Mouse (Mus musculus): Measurements from ENCODE around the gene Gata3. TPM values are rescaled to one million over a fixed set of nuclear protein-coding genes. Genes with fewer than 3 reads are reported as not detected.

The Gata3 gene
- polyA plus RNA-seq, 1 experiment from 2014 or later: 14.2 TPM

DNA sequence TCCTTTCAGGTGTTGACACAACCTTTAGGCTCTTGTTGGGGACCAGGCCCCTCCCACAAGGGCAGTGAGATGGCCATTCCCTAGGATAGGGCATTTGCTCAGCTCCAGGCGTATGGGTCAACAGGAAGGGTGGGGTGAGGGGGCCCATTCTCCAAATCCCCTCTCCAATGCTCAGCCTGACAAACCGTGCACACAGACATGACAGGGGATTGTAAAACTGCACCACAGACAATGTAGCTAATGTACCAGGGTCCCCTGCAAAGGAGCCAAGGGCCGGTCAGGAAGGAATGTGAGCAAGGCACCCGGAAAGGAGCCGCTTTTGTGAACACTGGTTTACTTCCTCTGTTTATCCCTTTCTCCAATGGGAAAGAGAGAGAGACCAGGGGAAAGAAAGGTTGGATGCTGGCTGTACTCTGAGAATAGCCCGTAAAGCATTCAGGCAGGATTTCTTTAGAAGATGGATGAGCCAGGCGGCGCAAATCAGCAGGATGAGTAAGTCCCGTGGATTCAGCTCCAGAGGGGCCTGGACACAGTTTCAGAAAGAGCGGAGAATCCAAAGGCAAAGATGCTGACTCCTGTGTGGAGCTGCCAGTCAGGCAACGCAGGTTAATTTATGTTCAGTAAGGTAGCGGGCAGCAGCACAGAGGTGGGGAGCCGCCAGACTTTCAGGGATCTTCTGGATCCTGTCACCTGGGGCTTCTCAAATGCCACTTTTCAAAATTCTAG is 36.8 kb downstream of the Gata3 start:
- Histone ChIP-seq H3K4me3 (no peak overlapping the region), H3K36me3 (no peaks in the 10 kb centered on the region), H3K9me3 (no peaks in the 10 kb centered on the region), H3K27me3 (ENCODE audit: insufficient read depth, poor library complexity, severe bottlenecking) (no peaks in the 10 kb centered on the region), H3K4me1 (replicated peaks) (peaks cover 10% of the 10 kb centered on the region; the same call in 1 of the 2 replicates), H3K27ac (no peak overlapping the region)
- WGBS: 52% methylated on average over 13 of the region's 13 CpGs
- no peak for DNase-seq (ENCODE audit: low spot score)

- no peaks in the 10 kb centered on the region for H3K36me3 ChIP-seq
- no peaks in the 10 kb centered on the region for H3K27me3 ChIP-seq (ENCODE audit: insufficient read depth, poor library complexity, severe bottlenecking)
- no peak for DNase-seq (ENCODE audit: low spot score)
- 82% methylated on average over 7 of the region's 7 CpGs for WGBS
- no peak overlapping the region for H3K4me3 ChIP-seq
- no peaks in the 10 kb centered on the region for H3K4me1 ChIP-seq (replicated peaks)
- H3K9me3 ChIP-seq: 0 out of 2 replicates have a peak, but pooled peaks cover 5% of the 10 kb centered on the region
- no peak overlapping the region for H3K27ac ChIP-seq
These were observed 54.6 kb downstream of the Gata3 start for GRCm38 (mm10) chr2:9835195-9835594.

DNA sequence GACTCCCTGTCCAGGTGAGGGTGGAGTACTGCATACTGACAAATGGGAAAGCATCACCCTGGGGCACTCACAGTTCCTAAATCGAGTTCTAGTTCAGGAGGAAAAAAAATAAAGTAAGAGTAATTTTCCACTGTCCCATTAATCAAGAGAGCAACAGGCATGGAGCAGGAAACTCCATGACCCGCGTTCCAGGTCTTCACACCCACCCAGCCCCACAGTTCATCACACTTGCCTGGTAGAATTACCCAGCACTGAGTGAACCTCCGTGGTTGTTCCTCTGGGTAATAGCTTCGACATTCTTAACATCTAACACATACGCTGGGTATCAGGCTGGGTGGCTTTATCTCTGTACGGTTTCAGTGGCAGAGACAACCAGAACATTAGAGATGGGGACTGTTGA is 56.1 kb downstream of the Gata3 start:
- no peak for DNase-seq (ENCODE audit: low spot score)
- no peaks in the 10 kb centered on the region for H3K9me3 ChIP-seq
- 86% methylated on average over 7 of the region's 7 CpGs for WGBS

GRCm38 (mm10) chr2:9827624-9828023 is 62.2 kb downstream of the Gata3 start:
- H3K27ac ChIP-seq: no peak overlapping the region
- H3K9me3 ChIP-seq: no peaks in the 10 kb centered on the region
- H3K4me3 ChIP-seq: no peak overlapping the region
- 26% methylated on average over 3 of the region's 3 CpGs for WGBS
- no peaks in the 10 kb centered on the region for H3K27me3 ChIP-seq (ENCODE audit: insufficient read depth, poor library complexity, severe bottlenecking)
- H3K4me1 ChIP-seq (replicated peaks): no peaks in the 10 kb centered on the region
- DNase-seq (ENCODE audit: low spot score): no peak
- H3K36me3 ChIP-seq: no peaks in the 10 kb centered on the region

More for the DNA sequence above, 56.1 kb downstream of the Gata3 start:
- Histone ChIP-seq H3K36me3 (no peaks in the 10 kb centered on the region), H3K27me3 (ENCODE audit: insufficient read depth, poor library complexity, severe bottlenecking) (no peaks in the 10 kb centered on the region), H3K4me3 (no peak overlapping the region), H3K4me1 (replicated peaks) (no peaks in the 10 kb centered on the region), H3K27ac (no peak overlapping the region)

DNA sequence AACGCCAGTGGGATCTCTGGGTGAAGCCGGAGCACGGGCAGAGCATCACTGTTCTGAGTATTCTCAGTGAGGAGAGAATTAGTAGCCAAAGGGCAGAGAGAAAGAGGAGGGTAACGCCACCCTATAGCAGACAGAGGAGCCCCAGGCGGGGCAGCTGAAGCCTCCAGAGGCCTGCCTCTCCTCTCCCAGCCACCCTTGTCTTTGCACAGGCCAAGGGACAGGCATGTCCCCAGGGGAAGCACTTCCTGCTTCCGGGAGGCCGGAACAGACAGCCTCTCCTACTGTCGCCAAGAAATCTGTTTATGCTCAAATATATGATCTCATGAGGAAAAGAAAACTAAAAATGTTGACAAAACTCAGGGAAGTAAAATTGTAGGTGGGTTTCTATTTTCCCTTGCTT is 69.2 kb downstream of the Gata3 start:
- no peak overlapping the region for H3K27ac ChIP-seq
- H3K27me3 ChIP-seq (ENCODE audit: insufficient read depth, poor library complexity, severe bottlenecking): no peaks in the 10 kb centered on the region
- no peaks in the 10 kb centered on the region for H3K4me1 ChIP-seq (replicated peaks)
- no peak for DNase-seq (ENCODE audit: low spot score)
- no peak overlapping the region for H3K4me3 ChIP-seq
- H3K9me3 ChIP-seq: no peaks in the 10 kb centered on the region
- 86% methylated on average over 8 of the region's 8 CpGs for WGBS
- H3K36me3 ChIP-seq: no peaks in the 10 kb centered on the region

DNA sequence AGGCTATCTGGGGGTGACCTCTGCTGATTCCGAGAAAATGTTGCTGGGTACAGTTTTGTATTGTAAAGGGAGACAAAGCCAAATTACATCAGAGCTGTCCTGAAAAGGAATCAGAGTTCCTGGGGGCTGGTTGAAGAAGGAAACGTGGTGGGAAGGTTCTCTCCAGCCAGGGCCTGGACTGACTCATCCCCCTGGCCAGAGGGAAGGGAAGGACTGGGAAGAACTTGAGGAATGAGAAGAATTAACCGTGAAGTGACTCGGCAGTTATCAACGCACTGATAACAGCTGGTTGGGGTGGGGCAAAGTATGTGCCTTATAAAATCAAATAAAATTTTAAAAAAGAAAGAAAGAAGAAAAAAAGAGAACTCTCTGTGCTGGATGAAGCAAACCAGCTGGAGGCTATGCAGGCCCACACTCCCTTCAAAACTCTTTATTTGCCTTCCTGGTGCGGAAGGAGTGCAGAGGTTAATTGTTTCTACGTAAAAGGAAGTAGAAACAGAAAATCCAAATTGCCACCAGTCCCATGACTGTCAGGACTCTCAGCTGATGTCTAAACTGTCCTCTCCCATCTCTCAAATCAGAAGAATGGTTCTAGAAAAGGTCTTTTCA is 71.6 kb downstream of the Gata3 start:
- Histone ChIP-seq H3K4me1 (replicated peaks) (no peaks in the 10 kb centered on the region), H3K9me3 (no peaks in the 10 kb centered on the region), H3K4me3 (no peak overlapping the region), H3K36me3 (no peaks in the 10 kb centered on the region), H3K27ac (no peak overlapping the region), H3K27me3 (ENCODE audit: insufficient read depth, poor library complexity, severe bottlenecking) (no peaks in the 10 kb centered on the region)
- WGBS: 78% methylated on average over 7 of the region's 7 CpGs
- DNase-seq (ENCODE audit: low spot score): no peak

Other genes with a start within 250 kb of the Gata3 start
- 0.75 and 1.0 TPM in 2 replicates for gene 4930412O13Rik, start 8.8 kb downstream of the Gata3 start, polyA plus RNA-seq (2016; fragmentation: Nextera tagmentation; extraction: Ambion mirVana)
- 0.54 TPM in 1 of 2 replicates, not detected in the other for gene 9230102O04Rik, start 494 bp downstream of the Gata3 start, polyA plus RNA-seq (2016; fragmentation: Nextera tagmentation; extraction: Ambion mirVana)
- gene Taf3, start 158.6 kb upstream of the Gata3 start, polyA plus RNA-seq (2016; fragmentation: Nextera tagmentation; extraction: Ambion mirVana): 13.6 and 16.2 TPM in 2 replicates
- gene Atp5c1, start 190.5 kb upstream of the Gata3 start, polyA plus RNA-seq (2016; fragmentation: Nextera tagmentation; extraction: Ambion mirVana): 487 TPM in 2 replicates
- gene Kin, start 190.6 kb upstream of the Gata3 start, polyA plus RNA-seq (2016; fragmentation: Nextera tagmentation; extraction: Ambion mirVana): 30.3 and 35.5 TPM in 2 replicates
- 0.10 and 0.22 TPM in 2 replicates for gene Itih2, start 241.4 kb upstream of the Gata3 start, polyA plus RNA-seq (2016; fragmentation: Nextera tagmentation; extraction: Ambion mirVana)